Mouse (Mus musculus) kidney, adult 2 months (tissue): ENCODE measurements around the gene Dhx30. TPM values are rescaled to one million over a fixed set of nuclear protein-coding genes. Genes with fewer than 3 reads are reported as not detected.
A peak's percentile ranks its signal among the peaks of the same experiment; 100 is the strongest.

Experiments
- DNase-seq: peaks from one replicate; pipeline ENCODE4 v3.0.0; 2021
- H3K27ac ChIP-seq: fragments of 200-500 bp; 2 replicates; pipeline ENCODE4 v1.5.1; 2012; ENCODE audit warnings: low read depth, low read length, control low read depth, inconsistent platforms; ENCODE audit not compliant: insufficient read depth
- H3K27me3 ChIP-seq: fragments of 200-500 bp; replicated peaks from 2 replicates; pipeline ENCODE4 v1.6.1; 2012; ENCODE audit warnings: mild to moderate bottlenecking, moderate library complexity, low read length, inconsistent platforms; ENCODE audit not compliant: control insufficient read depth, insufficient read depth
- H3K36me3 ChIP-seq: fragments of 200-500 bp; 2 replicates; pipeline ENCODE4 v1.6.1; 2012; ENCODE audit warnings: mild to moderate bottlenecking, moderate library complexity, low read length, inconsistent platforms; ENCODE audit not compliant: control insufficient read depth, insufficient read depth
- H3K4me1 ChIP-seq: fragments of 200-500 bp; 2 replicates; pipeline ENCODE4 v1.6.1; 2011; ENCODE audit warnings: low read length; ENCODE audit not compliant: control insufficient read depth, insufficient read depth
- H3K4me3 ChIP-seq: fragments of 200-500 bp; 2 replicates; pipeline ENCODE4 v1.5.1; 2011; ENCODE audit warnings: mild to moderate bottlenecking, low read depth, low read length, control low read depth; ENCODE audit not compliant: insufficient read depth
- CTCF ChIP-seq: fragments of 200-500 bp; conservative IDR thresholded peaks from 2 replicates; pipeline ENCODE4 v1.5.1; 2011; ENCODE audit warnings: low read depth, mild to moderate bottlenecking, control low read depth, low read length, moderate library complexity, mixed read lengths; ENCODE audit not compliant: insufficient read depth, insufficient read length
- POLR2A ChIP-seq: fragments of 200-500 bp; IDR thresholded peaks from one replicate; pipeline ENCODE4 v1.6.1; 2011; ENCODE audit warnings: low read depth, low read length, control low read depth
- WGBS: fragments of 180-500 bp; shearing (Covaris S2); methylation state at CpG from one replicate; pipeline ENCODE4 v1.1.7; 2018; 5-methylcytosine and 5-hydroxymethylcytosine counted together
- polyA plus RNA-seq: library from polyadenylated mRNA; depleted of rRNA; stranded (reverse); fragments of >200 nt; gene quantifications from 2 replicates; pipeline ENCODE4 v1.2.3, GENCODE M21; 2012

Gene Dhx30
- polyA plus RNA-seq, 1 experiment = 87.6 TPM

DNA sequence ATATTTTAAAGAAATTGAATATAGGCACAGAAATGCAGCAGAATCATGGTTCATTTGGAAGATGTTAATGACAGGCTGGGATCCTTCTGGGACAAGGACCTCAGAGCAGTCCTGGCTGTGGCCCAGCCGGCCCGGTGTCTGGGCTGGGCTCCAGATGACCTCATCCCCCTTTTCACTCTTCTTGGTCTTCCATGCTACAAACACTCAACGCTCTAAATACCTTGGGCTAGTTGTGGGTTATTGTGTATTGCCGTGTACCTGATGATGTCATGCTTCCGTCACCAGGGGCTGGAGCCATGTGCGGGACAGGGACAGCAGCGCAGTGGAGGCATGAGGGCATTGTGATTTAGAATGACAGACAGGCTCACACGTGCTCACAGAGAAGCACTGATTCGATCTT is 47.3 kb downstream of the Dhx30 start:
- 61% methylated on average over 9 of the region's 9 CpGs for WGBS
- no peaks in the 10 kb centered on the region for H3K4me1 ChIP-seq
- peaks cover 2% of the 10 kb centered on the region for H3K36me3 ChIP-seq
- no peaks in the 10 kb centered on the region for H3K27me3 ChIP-seq
- TF ChIP-seq CTCF (no peak), POLR2A (no peak)
- no peak overlapping the region for H3K4me3 ChIP-seq
- peak; percentile 64 for DNase-seq
- H3K27ac ChIP-seq = no peak overlapping the region

DNA sequence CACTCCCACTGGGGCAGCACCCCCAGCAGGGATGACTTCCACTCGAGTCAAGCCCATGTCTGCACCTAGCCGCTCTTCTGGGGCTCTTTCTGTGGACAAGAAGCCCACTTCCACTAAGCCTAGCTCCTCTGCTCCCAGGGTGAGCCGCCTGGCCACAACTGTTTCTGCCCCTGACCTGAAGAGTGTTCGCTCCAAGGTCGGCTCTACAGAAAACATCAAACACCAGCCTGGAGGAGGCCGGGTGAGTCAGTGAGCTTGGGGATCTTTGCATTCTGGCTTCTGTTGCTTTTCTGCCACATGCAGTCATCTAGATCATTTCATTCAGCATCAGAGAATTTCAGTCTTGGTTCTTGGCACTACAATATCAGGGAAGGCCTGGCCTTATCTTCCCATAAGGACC is 48.9 kb downstream of the Dhx30 start:
- TF ChIP-seq CTCF (no peak), POLR2A (no peak)
- no peak overlapping the region for H3K27ac ChIP-seq
- WGBS = 88% methylated on average over 6 of the region's 6 CpGs
- no peak overlapping the region for H3K4me3 ChIP-seq
- no peaks in the 10 kb centered on the region for H3K4me1 ChIP-seq
- peaks cover 2% of the 10 kb centered on the region for H3K36me3 ChIP-seq
- H3K27me3 ChIP-seq = no peaks in the 10 kb centered on the region
- DNase-seq = no peak

DNA sequence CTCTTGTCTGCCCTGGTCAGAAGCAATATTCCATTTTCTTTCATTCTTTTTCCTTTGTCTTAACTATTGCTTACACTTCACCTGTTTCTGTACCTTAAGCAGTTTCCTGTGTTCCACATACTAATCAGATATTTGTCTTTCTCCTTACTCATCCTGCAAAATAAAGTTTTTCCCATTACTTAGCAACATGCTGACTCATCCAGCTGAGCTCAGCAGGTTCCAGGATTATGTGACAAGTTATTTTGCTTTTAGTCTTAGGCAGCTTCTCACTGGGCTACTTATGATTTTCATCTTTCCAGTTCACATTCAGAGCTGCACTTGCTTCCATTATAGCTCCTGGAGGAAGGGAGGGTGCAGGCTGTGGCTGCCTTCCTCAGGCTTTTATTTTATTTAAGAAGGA is 53.0 kb downstream of the Dhx30 start:
- Histone ChIP-seq H3K27me3 (no peaks in the 10 kb centered on the region), H3K4me1 (no peaks in the 10 kb centered on the region)
- TF ChIP-seq POLR2A (no peak), CTCF (no peak)

GRCm38 (mm10) chr9:110062861-110063260 is 54.8 kb downstream of the Dhx30 start:
- TF ChIP-seq POLR2A = no peak
- no peak for TF ChIP-seq CTCF
- H3K4me1 ChIP-seq = no peaks in the 10 kb centered on the region
- DNase-seq = no peak
- H3K27ac ChIP-seq = no peak overlapping the region
- no peaks in the 10 kb centered on the region; the same call in 1 of the 2 replicates for H3K36me3 ChIP-seq
- WGBS = 91% methylated on average over 6 of the region's 6 CpGs
- no peak overlapping the region for H3K4me3 ChIP-seq
- H3K27me3 ChIP-seq = no peaks in the 10 kb centered on the region

More for the DNA sequence above, 53.0 kb downstream of the Dhx30 start:
- DNase-seq = no peak
- peaks cover 2% of the 10 kb centered on the region for H3K36me3 ChIP-seq
- H3K27ac ChIP-seq = no peak overlapping the region
- no peak overlapping the region for H3K4me3 ChIP-seq

GRCm38 (mm10) chr9:110062405-110062804 is 55.2 kb downstream of the Dhx30 start:
- no peak for TF ChIP-seq POLR2A
- no peak for TF ChIP-seq CTCF
- DNase-seq = no peak
- 88% methylated on average over 7 of the region's 7 CpGs for WGBS
- no peak overlapping the region for H3K27ac ChIP-seq
- H3K4me1 ChIP-seq = no peaks in the 10 kb centered on the region
- no peaks in the 10 kb centered on the region; the same call in 1 of the 2 replicates for H3K36me3 ChIP-seq
- H3K4me3 ChIP-seq = no peak overlapping the region
- H3K27me3 ChIP-seq = no peaks in the 10 kb centered on the region

- no peak for DNase-seq
- Histone ChIP-seq H3K27ac (no peak overlapping the region), H3K4me3 (no peak overlapping the region), H3K36me3 (no peaks in the 10 kb centered on the region), H3K27me3 (no peaks in the 10 kb centered on the region), H3K4me1 (no peaks in the 10 kb centered on the region)
- 79% methylated on average over 2 of the region's 2 CpGs for WGBS
- no peak for TF ChIP-seq POLR2A
- no peak for TF ChIP-seq CTCF
Measured at GRCm38 (mm10) chr9:110060761-110061160, 56.9 kb downstream of the Dhx30 start.

DNA sequence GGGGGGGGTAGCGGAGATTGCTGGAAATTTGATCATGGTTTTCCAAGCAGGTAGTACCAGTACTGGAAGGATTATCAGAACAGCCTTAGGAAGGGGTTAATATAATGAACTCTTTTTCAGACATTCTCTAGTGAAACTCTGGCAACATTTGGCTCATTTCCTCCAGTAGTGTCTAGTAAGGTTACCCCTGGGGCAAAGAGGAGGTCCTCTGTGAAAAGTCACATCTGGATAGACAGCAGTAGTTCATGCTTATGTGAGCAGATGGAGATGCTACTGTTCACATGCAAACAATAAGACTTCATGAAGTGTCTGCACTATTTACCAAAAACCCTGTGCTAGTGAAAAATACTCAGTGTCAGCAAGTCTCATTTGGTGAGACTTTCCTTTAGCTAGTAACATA is 60.4 kb downstream of the Dhx30 start:
- no peak overlapping the region for H3K4me3 ChIP-seq
- WGBS = 85% methylated on average over 1 of the region's 1 CpGs
- no peaks in the 10 kb centered on the region for H3K4me1 ChIP-seq
- H3K36me3 ChIP-seq = no peaks in the 10 kb centered on the region
- no peaks in the 10 kb centered on the region for H3K27me3 ChIP-seq
- no peak overlapping the region for H3K27ac ChIP-seq
- peak; percentile 34 for DNase-seq
- TF ChIP-seq POLR2A (no peak), CTCF (no peak)

DNA sequence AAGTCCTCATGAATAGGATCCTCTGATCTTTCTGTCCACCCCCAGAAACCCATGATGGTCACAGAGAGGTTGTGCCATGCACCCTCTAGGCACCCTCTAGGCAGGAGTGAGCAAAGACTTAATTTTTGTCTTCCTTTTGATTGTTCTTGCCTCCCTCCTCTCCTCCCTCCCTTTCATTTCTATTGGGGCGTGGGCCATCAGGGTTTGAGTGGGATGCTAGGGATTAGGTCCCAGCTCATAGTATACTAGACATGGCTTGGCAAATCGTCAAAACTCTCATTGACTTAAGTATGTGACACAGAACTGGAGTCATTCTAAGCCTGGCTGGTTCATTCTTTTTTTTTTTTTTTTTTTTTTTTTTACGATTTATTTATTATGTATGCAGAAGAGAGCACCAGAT is 62.8 kb downstream of the Dhx30 start:
- Histone ChIP-seq H3K27ac (no peak overlapping the region), H3K27me3 (no peaks in the 10 kb centered on the region), H3K4me3 (no peak overlapping the region), H3K36me3 (no peaks in the 10 kb centered on the region), H3K4me1 (no peaks in the 10 kb centered on the region)
- no peak for DNase-seq
- WGBS = 74% methylated on average over 3 of the region's 3 CpGs
- TF ChIP-seq CTCF (no peak), POLR2A (no peak)
